Mouse (Mus musculus) C2C12 (cell line): ENCODE results near the gene Trp53rkb.

Source experiments
- CEBPB ChIP-seq: IDR thresholded peaks from one replicate; pipeline ENCODE4 v1.6.1; 2011; ENCODE audit warnings: low read depth, mild to moderate bottlenecking, control low read depth, moderate library complexity
- CTCF ChIP-seq: IDR thresholded peaks from one replicate; pipeline ENCODE4 v1.5.1; 2011; ENCODE audit not compliant: control insufficient read depth, insufficient read depth, insufficient read length
- FOSL1 ChIP-seq: IDR thresholded peaks from one replicate; pipeline ENCODE4 v1.8.0; 2011; ENCODE audit warnings: mild to moderate bottlenecking, low read length; ENCODE audit not compliant: poor library complexity, insufficient read depth, severe bottlenecking
- MAX ChIP-seq: IDR thresholded peaks from one replicate; pipeline ENCODE4 v1.6.1; 2011; ENCODE audit warnings: mild to moderate bottlenecking, control low read depth
- MYOD1 ChIP-seq: IDR thresholded peaks from one replicate; pipeline ENCODE4 v1.6.1; 2011; ENCODE audit warnings: low read depth; ENCODE audit not compliant: control insufficient read depth, insufficient read length
- MYOG ChIP-seq: IDR thresholded peaks from one replicate; pipeline ENCODE4 v1.6.1; 2011; ENCODE audit not compliant: control insufficient read depth, insufficient read length; ENCODE audit errors: extremely low read depth
- USF1 ChIP-seq: IDR thresholded peaks from one replicate; pipeline ENCODE4 v1.6.1; 2011; ENCODE audit warnings: low read depth, mild to moderate bottlenecking, control low read depth, moderate library complexity

DNA sequence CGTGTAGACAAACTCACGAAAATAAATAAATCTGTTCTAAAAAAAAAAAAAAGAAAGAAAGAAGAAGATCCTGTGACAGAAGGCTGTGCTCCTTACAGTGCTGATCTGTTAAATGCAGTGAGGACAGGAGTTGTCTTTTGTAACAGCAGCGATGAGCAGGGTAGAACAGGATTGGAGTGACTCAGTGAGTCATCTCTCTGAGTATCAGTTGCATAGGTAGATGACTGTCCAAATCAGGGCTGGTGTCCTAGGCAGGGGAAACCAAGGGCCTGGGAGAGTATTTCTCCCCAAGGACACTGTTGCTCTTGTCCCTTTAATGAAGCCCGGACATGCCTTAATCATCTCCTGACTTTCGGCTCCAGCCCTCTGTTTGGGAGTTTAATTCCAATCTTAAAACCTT, 17.2 kb downstream of the Trp53rkb start:
- TF ChIP-seq MYOG, result no peak
- TF ChIP-seq CTCF, result no peak
- no peak for TF ChIP-seq USF1
- TF ChIP-seq FOSL1, result no peak
- no peak for TF ChIP-seq MYOD1
- TF ChIP-seq CEBPB, result no peak
- TF ChIP-seq MAX, result no peak
